Mouse (Mus musculus) neural tube, embryonic 14.5 days (tissue): ENCODE measurements around the gene Arhgef7. TPM values are rescaled to one million over a fixed set of nuclear protein-coding genes. Genes with fewer than 3 reads are reported as not detected.

Experiments
- ATAC-seq: fragments of 200-750 bp; cut with Nextera tagmentation; 2 replicates; pipeline ENCODE4 v1.8.0; 2017; ENCODE audit warnings: low read depth, mild to moderate bottlenecking, moderate TSS enrichment, moderate library complexity
- H3K27ac ChIP-seq: fragments of 300-500 bp; sonication (generic); 2 replicates; pipeline ENCODE4 v1.5.1; 2014; ENCODE audit warnings: low read depth, mild to moderate bottlenecking, control low read depth, low read length, moderate library complexity, mixed read lengths
- H3K27me3 ChIP-seq: fragments of 300-500 bp; sonication (generic); 2 replicates; pipeline ENCODE4 v1.6.1; 2014; ENCODE audit warnings: low read length; ENCODE audit not compliant: control insufficient read depth, insufficient read depth
- H3K36me3 ChIP-seq: fragments of 300-500 bp; sonication (generic); 2 replicates; pipeline ENCODE4 v1.6.1; 2014; ENCODE audit warnings: low read length, mixed read lengths; ENCODE audit not compliant: control insufficient read depth, insufficient read depth
- H3K4me1 ChIP-seq: fragments of 300-500 bp; sonication (generic); 2 replicates; pipeline ENCODE4 v1.6.1; 2014; ENCODE audit warnings: low read length; ENCODE audit not compliant: control insufficient read depth, insufficient read depth
- H3K4me2 ChIP-seq: fragments of 300-500 bp; sonication (generic); 2 replicates; pipeline ENCODE4 v1.6.1; 2014; ENCODE audit warnings: mild to moderate bottlenecking, low read depth, low read length, control low read depth
- H3K4me3 ChIP-seq: fragments of 300-500 bp; sonication (generic); 2 replicates; pipeline ENCODE4 v1.5.1; 2014; ENCODE audit warnings: low read depth, low read length, control low read depth, mixed read lengths
- H3K9ac ChIP-seq: fragments of 300-500 bp; sonication (generic); replicated peaks from 2 replicates; pipeline ENCODE4 v1.6.1; 2014; ENCODE audit warnings: low read depth, mild to moderate bottlenecking, control low read depth, low read length, mixed read lengths
- H3K9me3 ChIP-seq: fragments of 300-500 bp; sonication (generic); 2 replicates; pipeline ENCODE4 v1.6.1; 2016; ENCODE audit warnings: low read length; ENCODE audit not compliant: control insufficient read depth
- WGBS: fragments of 180-500 bp; shearing (Covaris S2); extraction: QIAGEN DNeasy Blood & Tissue Kit; methylation state at CpG from one replicate; pipeline ENCODE4 v1.1.7; 2014; 5-methylcytosine and 5-hydroxymethylcytosine counted together
- polyA plus RNA-seq: library from polyadenylated mRNA; unstranded; fragments of >200 nt; fragmentation: Nextera tagmentation; extraction: Ambion mirVana; gene quantifications from 2 replicates; pipeline ENCODE4 v1.2.1, GENCODE M21; 2014

Gene Arhgef7
- polyA plus RNA-seq, 1 experiment from 2014 or later = 79.2 TPM

DNA sequence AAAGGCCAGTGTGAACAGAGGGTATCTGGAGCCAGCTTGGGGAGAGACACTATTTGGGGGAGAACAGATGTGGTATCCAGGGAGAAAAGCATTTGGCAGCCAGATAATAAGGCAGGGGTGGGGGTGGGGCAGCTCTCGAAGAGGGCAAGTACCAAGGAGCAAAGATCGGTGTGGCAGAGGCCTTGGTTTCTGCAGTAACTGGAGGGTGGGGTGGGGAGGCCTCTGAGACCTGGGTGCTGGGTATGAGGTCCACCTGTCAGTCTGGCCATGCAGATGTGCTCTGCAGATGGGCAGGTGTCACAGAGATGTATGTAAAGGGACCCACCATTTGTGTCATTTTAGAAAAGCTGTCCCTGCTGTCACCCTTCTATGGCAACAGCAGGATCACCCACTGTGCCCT, 18.7 kb upstream of the Arhgef7 start:
- H3K27ac ChIP-seq = no peak overlapping the region
- H3K4me3 ChIP-seq = no peak overlapping the region
- no peaks in the 10 kb centered on the region for H3K4me1 ChIP-seq
- H3K36me3 ChIP-seq = no peaks in the 10 kb centered on the region
- no peak for ATAC-seq
- H3K27me3 ChIP-seq = no peaks in the 10 kb centered on the region
- no peak overlapping the region for H3K9ac ChIP-seq
- 50% methylated on average over 2 of the region's 2 CpGs for WGBS
- H3K9me3 ChIP-seq = no peaks in the 10 kb centered on the region
- H3K4me2 ChIP-seq = no peak overlapping the region

GRCm38 (mm10) chr8:11709542-11709941, 18.0 kb upstream of the Arhgef7 start:
- Histone ChIP-seq H3K9ac (no peak overlapping the region), H3K4me3 (no peak overlapping the region), H3K4me2 (no peak overlapping the region), H3K36me3 (no peaks in the 10 kb centered on the region), H3K27ac (no peak overlapping the region), H3K9me3 (no peaks in the 10 kb centered on the region), H3K27me3 (no peaks in the 10 kb centered on the region), H3K4me1 (no peaks in the 10 kb centered on the region)
- no peak for ATAC-seq
- 85% methylated on average over 3 of the region's 3 CpGs for WGBS

DNA sequence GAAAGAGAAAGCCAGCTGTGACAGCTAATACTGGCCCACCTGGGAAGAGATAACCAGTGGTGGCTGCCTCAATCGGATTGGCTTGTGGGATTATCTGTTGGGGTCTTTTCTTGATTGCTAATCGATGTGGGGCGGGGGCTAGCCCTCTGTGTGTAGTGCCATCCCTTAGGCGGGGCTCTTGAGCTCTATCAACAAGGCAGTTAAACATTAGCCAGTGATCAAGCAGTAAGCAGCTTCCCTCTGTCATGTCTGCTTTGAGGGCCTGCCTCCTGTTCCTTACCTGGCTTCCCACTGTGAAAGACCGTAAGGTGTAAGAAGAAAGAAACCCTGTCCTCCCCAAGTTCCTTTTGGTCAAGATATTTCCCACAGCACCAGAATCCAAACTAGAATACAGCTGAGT, 17.1 kb upstream of the Arhgef7 start:
- no peak for ATAC-seq
- 68% methylated on average over 5 of the region's 5 CpGs for WGBS
- no peaks in the 10 kb centered on the region for H3K27me3 ChIP-seq
- H3K9me3 ChIP-seq = no peaks in the 10 kb centered on the region
- H3K4me3 ChIP-seq = no peak overlapping the region
- no peaks in the 10 kb centered on the region for H3K36me3 ChIP-seq
- H3K27ac ChIP-seq = no peak overlapping the region
- H3K4me2 ChIP-seq = no peak overlapping the region
- no peak overlapping the region for H3K9ac ChIP-seq
- no peaks in the 10 kb centered on the region for H3K4me1 ChIP-seq

- 85% methylated on average over 6 of the region's 6 CpGs for WGBS
- no peak overlapping the region for H3K27ac ChIP-seq
- H3K4me1 ChIP-seq = no peaks in the 10 kb centered on the region
Measured at GRCm38 (mm10) chr8:11712244-11712643, 15.3 kb upstream of the Arhgef7 start.

DNA sequence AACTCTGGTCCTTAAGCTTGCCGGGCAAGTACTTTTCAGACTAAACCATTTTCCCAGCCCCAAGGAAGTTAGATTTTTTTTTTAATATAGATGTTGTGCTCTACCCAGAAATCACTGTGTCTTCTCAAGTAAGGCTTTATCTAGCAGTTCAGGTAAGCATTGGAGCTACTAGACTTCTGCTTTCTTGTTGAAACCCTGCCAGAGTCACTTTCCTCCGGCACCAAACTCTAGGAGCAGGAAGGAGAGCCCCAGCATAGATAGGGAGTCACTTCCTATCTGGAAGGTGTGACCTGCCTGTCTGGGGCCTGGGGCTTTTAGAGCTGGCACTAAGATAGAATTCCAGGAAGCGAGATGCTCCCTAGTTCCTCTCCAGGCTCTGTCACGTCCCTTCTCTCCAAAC, 10.3 kb upstream of the Arhgef7 start:
- Histone ChIP-seq H3K4me2 (no peak overlapping the region), H3K4me3 (no peak overlapping the region), H3K36me3 (no peaks in the 10 kb centered on the region), H3K4me1 (no peaks in the 10 kb centered on the region), H3K9ac (no peak overlapping the region), H3K9me3 (no peaks in the 10 kb centered on the region), H3K27ac (no peak overlapping the region), H3K27me3 (no peaks in the 10 kb centered on the region)
- no peak for ATAC-seq
- 81% methylated on average over 4 of the region's 4 CpGs for WGBS

More at GRCm38 (mm10) chr8:11712244-11712643, 15.3 kb upstream of the Arhgef7 start:
- H3K9ac ChIP-seq = no peak overlapping the region
- H3K4me3 ChIP-seq = no peak overlapping the region
- H3K27me3 ChIP-seq = no peaks in the 10 kb centered on the region
- H3K4me2 ChIP-seq = no peak overlapping the region
- no peaks in the 10 kb centered on the region for H3K9me3 ChIP-seq
- no peak for ATAC-seq
- H3K36me3 ChIP-seq = no peaks in the 10 kb centered on the region

GRCm38 (mm10) chr8:11727273-11727650, 259 bp upstream of the Arhgef7 start:
- Histone ChIP-seq H3K27ac (peak overlapping the region; percentile 100), H3K9ac (peak overlapping the region; percentile 97), H3K4me1 (peaks cover 23% of the 10 kb centered on the region), H3K4me3 (peak overlapping the region; percentile 76), H3K4me2 (peak overlapping the region; percentile 54), H3K27me3 (no peaks in the 10 kb centered on the region), H3K36me3 (no peaks in the 10 kb centered on the region), H3K9me3 (no peaks in the 10 kb centered on the region)
- ATAC-seq = peak; percentile 35
- under 1% methylated on average over 19 of the region's 22 CpGs for WGBS

DNA sequence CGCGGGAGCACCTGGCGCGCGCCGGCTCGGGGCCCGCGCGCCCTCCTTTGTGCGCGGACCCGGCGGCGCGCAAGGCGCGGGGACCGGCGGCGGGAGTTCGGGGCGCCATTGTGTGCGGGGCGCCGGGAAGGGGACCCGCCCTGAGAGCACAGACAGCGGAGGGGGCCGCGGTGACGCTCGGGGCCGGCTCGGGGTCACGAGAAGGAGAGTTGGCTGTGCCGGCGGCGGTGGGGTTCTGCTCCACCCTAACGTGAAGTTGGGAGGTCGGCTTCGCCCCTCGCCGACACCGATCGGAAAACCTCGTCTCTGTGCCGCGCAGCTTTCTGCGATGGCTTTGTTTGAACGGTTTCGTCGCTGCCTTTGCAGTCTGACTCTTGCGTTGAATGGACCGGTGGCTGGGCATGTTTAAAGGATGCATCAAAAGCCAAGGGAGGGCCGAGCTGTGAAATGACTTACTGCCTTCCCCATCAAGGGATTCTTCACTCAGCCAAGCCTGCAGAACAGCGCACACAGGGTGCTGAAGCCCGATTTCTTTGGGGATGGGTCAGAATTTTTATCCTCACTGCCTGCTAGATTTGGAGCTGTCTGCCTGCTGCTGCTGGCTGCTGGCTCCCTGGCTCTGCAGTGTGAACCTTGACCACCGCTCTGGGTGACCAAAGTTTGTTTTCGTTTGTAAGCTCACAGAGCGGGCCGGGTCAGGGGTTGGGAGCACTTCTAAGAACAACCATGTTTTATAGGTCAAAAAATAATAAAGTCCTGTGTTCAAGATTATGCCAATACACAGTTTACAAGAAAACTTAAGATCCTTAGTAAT, 1.2 kb downstream of the Arhgef7 start:
- WGBS = under 1% methylated on average over 52 of the region's 61 CpGs
- ATAC-seq = peak; percentile 54
- peaks cover 23% of the 10 kb centered on the region for H3K4me1 ChIP-seq

GRCm38 (mm10) chr8:11730271-11730940, 2.9 kb downstream of the Arhgef7 start:
- no peaks in the 10 kb centered on the region for H3K9me3 ChIP-seq
- peak overlapping the region; percentile 76; the same call in 1 of the 2 replicates for H3K4me3 ChIP-seq
- H3K9ac ChIP-seq = no peak overlapping the region; the same call in 1 of the 2 replicates
- H3K4me1 ChIP-seq = peaks cover 23% of the 10 kb centered on the region
- H3K4me2 ChIP-seq = peak overlapping the region; percentile 54
- ATAC-seq = no peak
- H3K27ac ChIP-seq = no peak overlapping the region
- H3K36me3 ChIP-seq = no peaks in the 10 kb centered on the region
- 63% methylated on average over 12 of the region's 12 CpGs for WGBS
- H3K27me3 ChIP-seq = no peaks in the 10 kb centered on the region

More for the DNA sequence above, 1.2 kb downstream of the Arhgef7 start:
- Histone ChIP-seq H3K9ac (peak overlapping the region; percentile 97), H3K36me3 (no peaks in the 10 kb centered on the region), H3K4me2 (peak overlapping the region; percentile 54), H3K9me3 (no peaks in the 10 kb centered on the region), H3K27ac (peak overlapping the region; percentile 100), H3K4me3 (peak overlapping the region; percentile 76), H3K27me3 (no peaks in the 10 kb centered on the region)

- ATAC-seq = no peak
- 81% methylated on average over 15 of the region's 15 CpGs for WGBS
Measured at GRCm38 (mm10) chr8:11735672-11736235, 8.2 kb downstream of the Arhgef7 start.

More at GRCm38 (mm10) chr8:11735672-11736235, 8.2 kb downstream of the Arhgef7 start:
- Histone ChIP-seq H3K4me3 (no peak overlapping the region), H3K9me3 (no peaks in the 10 kb centered on the region), H3K27me3 (no peaks in the 10 kb centered on the region), H3K27ac (no peak overlapping the region), H3K9ac (no peak overlapping the region), H3K4me2 (no peak overlapping the region), H3K4me1 (peaks cover 3% of the 10 kb centered on the region; the same call in 1 of the 2 replicates), H3K36me3 (peaks cover 3% of the 10 kb centered on the region; the same call in 1 of the 2 replicates)
